Mouse (Mus musculus): ENCODE measurements around the gene Tcp11. TPM values are rescaled to one million over a fixed set of nuclear protein-coding genes. Genes with fewer than 3 reads are reported as not detected.

The Tcp11 gene
- total and polyA plus RNA-seq, 3 experiments, result 0.50 to 0.82 TPM; not detected in 1

DNA sequence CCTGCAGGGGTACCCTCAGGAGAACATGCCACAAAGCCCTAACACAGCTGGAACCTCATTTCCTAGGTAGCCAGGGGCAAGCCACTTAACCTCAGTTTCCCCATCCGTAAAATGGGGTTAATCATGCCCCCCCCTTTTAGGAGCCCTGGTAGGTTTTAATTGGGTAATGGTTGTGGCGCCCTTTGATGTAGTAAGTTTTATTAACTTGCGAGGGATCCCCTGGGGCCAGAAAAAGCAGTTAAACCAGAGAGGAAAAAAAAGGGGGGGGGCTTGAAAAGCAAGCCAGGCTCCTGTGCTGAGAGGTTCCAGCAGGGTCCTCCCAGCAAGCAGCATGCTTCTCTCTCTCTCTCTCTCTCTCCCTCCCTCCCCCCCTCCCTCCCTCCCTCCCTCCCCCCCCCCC lies 18.6 kb upstream of the Tcp11 start:
- no peak overlapping the region for H3K9ac ChIP-seq (ENCODE audit: control insufficient read depth, low read depth, low read length, poor library complexity, severe bottlenecking)
- H3K9me3 ChIP-seq (replicated peaks; ENCODE audit: insufficient read depth, low read length), result no peaks in the 10 kb centered on the region
- no peak overlapping the region for H3K27ac ChIP-seq (ENCODE audit: control insufficient read depth, low read depth, low read length)
- H3K4me1 ChIP-seq (ENCODE audit: control insufficient read depth in 1 of 2, insufficient read depth in 2 of 2, low read length in 2 of 2), result no peaks in the 10 kb centered on the region; a peak in 1 of 4 replicates
- TF ChIP-seq MEF2A (IDR thresholded peaks at IDR 0.05; ENCODE audit: extremely low read depth, insufficient replicate concordance, low read depth, low read length, poor library complexity, severe bottlenecking), result no peak
- no peak for TF ChIP-seq SMC3 (IDR thresholded peaks at IDR 0.05; ENCODE audit: low read depth, low read length)
- no peak for TF ChIP-seq ELF1 (IDR thresholded peaks at IDR 0.05; ENCODE audit: low read depth, low read length)
- H3K36me3 ChIP-seq (ENCODE audit: control insufficient read depth in 1 of 2, insufficient read depth in 2 of 2, low read length in 2 of 2), result no peaks in the 10 kb centered on the region
- H3K27me3 ChIP-seq (ENCODE audit: control insufficient read depth in 1 of 2, insufficient read depth in 2 of 2, low read length in 2 of 2), result no peaks in the 10 kb centered on the region
- H3K79me2 ChIP-seq (ENCODE audit: control insufficient read depth, insufficient read depth, low read length, poor library complexity), result no peaks in the 10 kb centered on the region
- H3K4me3 ChIP-seq (ENCODE audit: control insufficient read depth in 1 of 2, insufficient read depth in 1 of 2, low read depth in 2 of 2, low read length in 2 of 2), result no peak overlapping the region
- DNase-seq (ENCODE audit: low read depth, low spot score), result no peak

DNA sequence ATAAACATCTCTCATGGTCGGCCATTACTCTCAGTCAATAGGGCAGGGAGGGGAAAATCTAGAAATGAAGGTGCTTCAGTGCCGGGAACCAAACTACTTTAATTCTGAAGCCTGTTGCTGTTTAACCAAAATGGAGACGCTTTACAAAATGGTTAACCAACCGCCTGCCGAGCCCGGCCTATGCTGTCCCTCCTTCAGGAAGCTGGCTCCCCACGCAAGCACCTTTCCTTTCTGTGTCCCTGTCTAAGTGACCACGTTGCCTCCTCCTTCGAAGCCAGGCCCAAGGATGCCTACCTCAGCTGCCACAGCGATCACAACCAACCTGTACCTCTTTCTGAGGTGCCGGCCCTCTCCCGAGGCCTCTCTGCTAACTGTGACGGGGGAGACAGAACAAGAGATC lies 16.9 kb upstream of the Tcp11 start:
- no peak for TF ChIP-seq BHLHE40 (IDR thresholded peaks at IDR 0.05; ENCODE audit: borderline replicate concordance, low read depth, low read length)
- no peak for TF ChIP-seq CHD2 (IDR thresholded peaks at IDR 0.05; ENCODE audit: low read length)
- no peak for TF ChIP-seq GABPA (IDR thresholded peaks at IDR 0.05; ENCODE audit: low read depth, low read length)
- no peak for TF ChIP-seq HCFC1 (IDR thresholded peaks at IDR 0.05; ENCODE audit: low read depth, low read length)
- TF ChIP-seq USF1 (IDR thresholded peaks at IDR 0.05; ENCODE audit: low read depth, low read length), result no peak
- TF ChIP-seq CTCF (IDR thresholded peaks at IDR 0.05 in 2 of 3, conservative IDR thresholded peaks at IDR 0.05 in 1 of 3; ENCODE audit: control insufficient read depth in 1 of 3, insufficient read depth in 1 of 3, low read depth in 2 of 3, low read length in 3 of 3, poor library complexity in 1 of 3, severe bottlenecking in 1 of 3), result no peak
- no peak for TF ChIP-seq KAT2A (conservative IDR thresholded peaks at IDR 0.05; ENCODE audit: low read depth, low read length)
- TF ChIP-seq ELF1 (IDR thresholded peaks at IDR 0.05; ENCODE audit: low read depth, low read length), result no peak
- TF ChIP-seq CHD1 (IDR thresholded peaks at IDR 0.05; ENCODE audit: low read depth, low read length), result no peak
- no peak for TF ChIP-seq TAL1 (IDR thresholded peaks at IDR 0.05; ENCODE audit: low read length)
- no peak for TF ChIP-seq UBTF (IDR thresholded peaks at IDR 0.05; ENCODE audit: borderline replicate concordance, insufficient read depth, low read depth, low read length)
- no peak for TF ChIP-seq MAFK (IDR thresholded peaks at IDR 0.05; ENCODE audit: borderline replicate concordance, low read depth, low read length)
- no peak for TF ChIP-seq NELFE (IDR thresholded peaks at IDR 0.05; ENCODE audit: low read depth, low read length)
- no peak for TF ChIP-seq TCF12 (IDR thresholded peaks at IDR 0.05; ENCODE audit: low read depth, low read length)
- no peak for TF ChIP-seq MEF2A (IDR thresholded peaks at IDR 0.05; ENCODE audit: extremely low read depth, insufficient replicate concordance, low read depth, low read length, poor library complexity, severe bottlenecking)
- TF ChIP-seq ZNF384 (IDR thresholded peaks at IDR 0.05; ENCODE audit: low read depth, low read length), result no peak
- TF ChIP-seq ZC3H11A (IDR thresholded peaks at IDR 0.05; ENCODE audit: low read depth, low read length), result no peak
- no peak for TF ChIP-seq POLR2A (IDR thresholded peaks at IDR 0.05; ENCODE audit: control insufficient read depth in 1 of 2, insufficient read depth in 1 of 2, low read depth in 1 of 2, low read length in 2 of 2, poor library complexity in 1 of 2)
- no peaks in the 10 kb centered on the region for H3K36me3 ChIP-seq (ENCODE audit: control insufficient read depth in 1 of 2, insufficient read depth in 2 of 2, low read length in 2 of 2)
- no peak for DNase-seq (ENCODE audit: low read depth, low spot score)
- H3K9ac ChIP-seq (ENCODE audit: control insufficient read depth, low read depth, low read length, poor library complexity, severe bottlenecking), result no peak overlapping the region
- H3K4me1 ChIP-seq (ENCODE audit: control insufficient read depth in 1 of 2, insufficient read depth in 2 of 2, low read length in 2 of 2), result no peaks in the 10 kb centered on the region; a peak in 1 of 4 replicates
- H3K27ac ChIP-seq (ENCODE audit: control insufficient read depth, low read depth, low read length), result no peak overlapping the region
- H3K4me3 ChIP-seq (ENCODE audit: control insufficient read depth in 1 of 2, insufficient read depth in 1 of 2, low read depth in 2 of 2, low read length in 2 of 2), result no peak overlapping the region
- no peaks in the 10 kb centered on the region for H3K79me2 ChIP-seq (ENCODE audit: control insufficient read depth, insufficient read depth, low read length, poor library complexity)
- H3K9me3 ChIP-seq (replicated peaks; ENCODE audit: insufficient read depth, low read length), result no peaks in the 10 kb centered on the region
- no peaks in the 10 kb centered on the region; a peak in 1 of 4 replicates for H3K27me3 ChIP-seq (ENCODE audit: control insufficient read depth in 1 of 2, insufficient read depth in 2 of 2, low read length in 2 of 2)
